Mouse (Mus musculus): ENCODE data around the gene Znhit1. TPM values are rescaled to one million over a fixed set of nuclear protein-coding genes. Genes with fewer than 3 reads are reported as not detected.
A peak's percentile ranks its signal among the peaks of the same experiment; 100 is the strongest.

Gene Znhit1
- total RNA-seq, 4 experiments from 2014 or later = 62.4 to 85.5 (median 72.4) TPM

DNA sequence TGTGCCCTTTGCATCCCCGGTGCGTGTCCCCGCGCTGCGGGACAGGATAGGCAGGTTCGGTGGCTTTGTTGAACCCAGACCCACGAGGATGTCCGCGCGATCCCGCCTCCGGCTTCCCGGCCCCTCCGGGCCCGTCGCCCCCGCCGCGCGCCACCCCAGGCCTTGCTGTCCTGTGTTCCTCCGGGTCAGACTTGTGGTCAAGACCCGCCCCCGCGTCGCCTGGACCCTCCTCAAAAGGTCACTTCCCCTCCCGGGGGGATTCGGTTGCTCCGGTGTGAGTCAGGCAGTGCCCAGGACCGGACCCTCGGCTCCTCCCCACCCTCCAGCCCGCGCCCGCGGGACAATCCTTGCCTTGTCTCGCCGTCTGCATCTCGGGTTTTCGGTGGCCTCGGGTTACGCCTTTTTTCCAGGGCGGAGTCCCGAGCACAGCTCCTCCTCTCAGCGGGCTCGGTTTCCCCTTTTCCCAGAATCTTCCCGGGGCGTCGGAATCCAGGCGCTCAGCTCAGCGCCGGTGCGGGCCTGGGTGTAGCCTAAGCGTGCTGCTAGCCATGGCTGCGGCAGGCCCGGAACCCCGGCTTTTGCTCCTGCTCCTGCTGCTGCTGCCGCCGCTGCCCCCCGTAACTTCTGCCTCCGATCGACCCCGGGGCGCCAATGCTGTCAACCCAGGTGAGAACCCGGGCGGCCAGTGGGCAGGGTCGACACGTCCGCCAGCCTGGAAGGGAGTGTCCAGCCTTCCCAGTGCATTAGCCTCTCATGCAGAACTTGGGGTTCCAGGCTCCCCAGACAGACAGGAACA, 485 bp downstream of the Znhit1 start:
- DNase-seq (ENCODE audit: low spot score in 2 of 2) = peak; percentile 77 to 81

DNA sequence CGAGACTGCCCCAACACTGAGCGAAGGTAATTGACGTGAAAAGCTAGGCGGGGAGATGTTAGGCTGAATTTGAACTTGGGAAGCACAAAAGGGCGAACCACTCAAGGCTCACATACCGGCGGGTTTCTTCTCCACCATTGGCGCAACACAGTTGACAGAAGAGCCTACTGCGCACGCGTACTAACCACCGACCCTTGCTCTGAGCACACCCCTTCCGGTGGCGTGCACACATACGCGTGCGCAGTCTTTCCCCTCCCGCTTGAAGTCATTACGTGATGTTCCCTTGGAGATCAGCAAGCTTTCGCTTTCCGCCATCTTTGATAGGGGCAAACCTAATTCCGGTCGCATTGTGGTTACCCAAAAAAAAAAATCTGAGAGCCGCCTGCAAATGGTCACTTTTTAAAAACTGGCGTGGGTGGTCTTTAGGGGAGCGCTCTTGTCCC, 1.1 kb downstream of the Znhit1 start, which contains the start of gene Plod3:
Plod3 (plus strand) TSS at position 325 of the 443 bp plus-strand sequence.
- DNase-seq (ENCODE audit: low spot score in 2 of 2) = peak; percentile 92 to 97

DNA sequence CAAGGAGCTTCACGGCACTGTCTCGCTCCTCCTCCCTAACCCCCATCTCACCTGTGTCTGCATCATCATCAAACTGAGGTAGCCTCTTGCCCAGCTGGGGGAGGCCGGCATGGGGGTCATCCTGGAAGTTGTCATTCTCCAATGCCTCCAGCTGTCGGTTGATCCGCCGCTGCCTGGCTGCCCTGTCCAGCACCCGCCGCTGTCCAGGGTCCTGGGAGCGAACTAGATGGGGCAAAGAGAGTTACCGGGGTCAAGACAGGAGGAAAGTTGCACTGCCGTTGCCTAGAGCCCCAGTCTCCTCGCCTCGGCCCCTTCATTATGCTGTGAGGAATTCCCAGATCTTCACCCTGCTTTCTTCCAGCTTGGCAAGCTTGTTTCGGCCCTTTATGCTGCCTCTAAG, 3.0 kb downstream of the Znhit1 start:
- DNase-seq (ENCODE audit: low spot score in 2 of 2) = no peak

DNA sequence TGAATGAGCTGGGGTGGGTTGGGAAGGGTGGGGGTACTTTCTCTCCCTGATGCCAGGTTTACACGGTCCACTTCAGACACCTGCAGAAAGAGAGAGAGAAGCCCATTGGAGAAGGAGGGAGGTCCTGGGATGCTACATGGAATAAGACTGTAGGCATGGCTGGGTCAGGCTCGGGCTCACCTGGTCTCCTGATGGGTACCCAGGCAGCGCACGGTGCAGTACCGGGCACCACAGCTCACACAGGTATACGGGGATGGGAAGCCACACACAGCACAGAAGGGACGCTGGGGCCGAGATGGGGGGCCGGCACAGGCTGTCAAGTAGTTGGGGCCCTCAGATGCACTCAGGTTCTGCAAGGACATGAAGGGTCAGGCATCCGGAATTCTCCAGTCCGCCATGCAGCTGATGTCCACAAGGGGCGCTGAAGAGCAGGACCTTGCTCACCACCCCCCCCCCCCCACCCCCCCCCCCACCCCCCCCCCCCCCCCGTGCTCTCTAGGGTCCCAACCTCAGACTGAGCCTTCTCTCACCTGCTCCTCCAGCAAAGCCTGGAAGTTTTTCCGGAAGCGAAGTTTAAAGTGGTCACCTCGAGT, 5.4 kb downstream of the Znhit1 start:
- no peak for DNase-seq (ENCODE audit: low spot score in 2 of 2)

DNA sequence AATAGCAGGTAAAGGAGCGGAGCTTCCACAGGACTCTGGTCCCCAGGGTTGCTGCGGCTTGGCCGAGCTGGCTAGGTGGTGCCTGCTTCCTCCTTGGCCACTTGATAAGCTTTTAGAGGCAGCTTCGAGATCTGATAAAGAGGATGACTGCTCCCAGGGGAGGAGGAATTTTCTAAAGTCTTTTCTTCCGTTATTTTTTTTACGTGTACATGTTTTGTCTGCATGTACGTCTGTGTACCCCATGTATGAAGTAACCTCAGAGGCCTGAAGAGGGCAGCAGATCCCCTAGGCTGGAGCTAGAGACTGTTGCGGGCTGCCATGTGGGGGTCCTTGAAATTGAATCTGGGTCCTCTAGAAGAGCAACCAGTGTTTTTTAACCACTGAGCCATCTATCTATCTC, 6.8 kb downstream of the Znhit1 start:
- DNase-seq (ENCODE audit: low spot score in 2 of 2) = no peak

DNA sequence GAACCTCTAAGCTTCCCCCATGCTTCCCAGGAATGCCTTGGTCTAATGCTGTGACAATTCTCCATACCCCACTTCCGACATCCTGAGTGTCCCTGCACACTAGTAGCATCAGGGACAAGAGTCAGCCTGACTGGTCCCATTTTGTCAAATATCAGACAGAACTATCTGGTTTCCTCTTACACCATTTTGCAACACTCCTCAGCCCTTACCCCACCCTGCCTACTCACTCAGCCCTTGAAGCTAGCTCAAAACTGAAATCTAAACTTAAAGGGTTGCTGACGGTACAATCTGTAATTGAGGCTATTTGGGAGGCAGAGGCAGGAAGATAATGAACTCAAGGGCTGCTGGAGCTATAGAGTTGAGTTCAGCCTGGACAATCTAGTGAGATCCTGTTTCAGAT, 8.1 kb downstream of the Znhit1 start:
- DNase-seq (ENCODE audit: low spot score in 2 of 2) = no peak

DNA sequence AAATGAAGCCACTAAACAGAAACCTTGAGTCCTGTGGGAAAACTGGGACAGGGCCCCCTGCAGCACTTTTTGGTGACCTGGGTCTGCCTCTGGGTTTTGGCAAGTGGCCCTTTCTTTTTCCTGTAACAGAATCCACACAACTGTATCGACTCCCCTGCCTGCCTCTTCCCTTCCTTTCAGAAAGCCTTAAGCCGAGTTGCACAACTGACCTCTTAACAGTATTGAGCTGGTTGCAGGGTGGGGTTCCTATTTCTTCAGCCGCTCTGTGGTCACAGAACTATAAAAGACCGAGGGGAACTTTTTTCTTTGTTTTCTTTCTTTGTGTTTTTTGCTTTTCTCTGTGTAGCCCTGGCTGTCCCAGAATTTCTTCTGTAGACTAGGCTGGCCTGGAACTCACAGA, 10.1 kb downstream of the Znhit1 start:
- no peak for DNase-seq (ENCODE audit: low spot score in 2 of 2)

DNA sequence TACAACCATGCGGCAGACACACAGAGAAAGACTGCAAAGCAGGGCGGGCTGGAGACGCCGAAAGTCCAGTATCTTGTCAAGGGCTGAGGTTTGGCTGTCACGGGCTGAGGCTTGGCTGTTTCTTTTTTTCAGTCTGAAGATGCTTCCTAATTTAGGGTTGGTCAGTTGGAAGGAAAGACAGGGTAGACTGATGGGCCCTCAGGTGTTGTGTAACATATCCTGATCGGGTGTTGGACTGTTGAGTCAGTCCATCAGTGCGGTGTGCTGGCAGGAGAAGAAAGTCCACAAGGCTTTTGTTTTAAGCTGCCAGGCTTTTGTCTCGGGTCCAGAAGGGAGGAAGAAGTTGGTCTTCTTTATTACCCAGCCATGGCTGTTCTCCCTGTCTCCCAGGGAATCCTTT, 14.2 kb downstream of the Znhit1 start:
- DNase-seq (ENCODE audit: low spot score in 2 of 2) = no peak

DNA sequence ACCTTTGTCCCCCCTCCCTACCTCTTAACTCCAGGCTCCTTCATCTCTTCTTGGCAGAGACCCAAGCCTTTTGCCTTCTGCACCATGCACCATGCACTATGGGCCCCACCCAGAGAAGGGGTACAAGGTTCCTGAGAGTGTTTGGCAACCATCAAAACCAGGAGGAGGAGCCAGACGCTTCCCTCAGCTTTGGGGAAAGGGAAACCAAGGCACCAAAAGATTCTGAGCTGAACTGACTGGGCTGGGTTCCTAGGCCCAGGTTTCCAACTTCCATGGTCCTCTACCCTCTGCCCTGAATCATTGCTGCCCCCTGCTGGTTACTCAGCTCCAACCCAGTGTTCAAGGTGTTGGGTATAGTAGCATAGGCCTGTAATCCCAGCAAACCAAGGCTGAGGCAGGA, 17.1 kb downstream of the Znhit1 start:
- peak in 1 of 2 experiments; percentile 47 for DNase-seq (ENCODE audit: low spot score in 2 of 2)

DNA sequence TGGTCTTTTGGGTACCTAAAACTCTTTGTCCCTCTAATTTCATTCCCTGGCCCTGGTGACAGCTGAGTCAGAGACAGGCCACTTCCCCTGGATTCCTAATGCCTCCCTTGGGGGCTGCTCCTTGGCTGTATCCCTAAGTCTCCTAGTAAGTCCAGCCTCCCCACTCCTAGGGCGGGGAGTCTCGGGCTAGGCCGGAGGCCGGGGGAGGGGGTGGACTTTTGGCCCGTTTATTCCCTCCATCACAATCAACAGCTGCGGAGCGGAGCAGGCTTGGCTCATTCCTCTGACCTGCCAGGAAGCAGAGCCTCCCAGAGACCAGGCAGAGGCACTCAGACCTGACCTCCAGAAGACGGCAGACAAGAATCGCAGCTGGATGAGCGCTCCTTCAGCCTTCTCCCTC, 20.2 kb downstream of the Znhit1 start:
- peak; percentile 62 to 78 for DNase-seq (ENCODE audit: low spot score in 2 of 2)

DNA sequence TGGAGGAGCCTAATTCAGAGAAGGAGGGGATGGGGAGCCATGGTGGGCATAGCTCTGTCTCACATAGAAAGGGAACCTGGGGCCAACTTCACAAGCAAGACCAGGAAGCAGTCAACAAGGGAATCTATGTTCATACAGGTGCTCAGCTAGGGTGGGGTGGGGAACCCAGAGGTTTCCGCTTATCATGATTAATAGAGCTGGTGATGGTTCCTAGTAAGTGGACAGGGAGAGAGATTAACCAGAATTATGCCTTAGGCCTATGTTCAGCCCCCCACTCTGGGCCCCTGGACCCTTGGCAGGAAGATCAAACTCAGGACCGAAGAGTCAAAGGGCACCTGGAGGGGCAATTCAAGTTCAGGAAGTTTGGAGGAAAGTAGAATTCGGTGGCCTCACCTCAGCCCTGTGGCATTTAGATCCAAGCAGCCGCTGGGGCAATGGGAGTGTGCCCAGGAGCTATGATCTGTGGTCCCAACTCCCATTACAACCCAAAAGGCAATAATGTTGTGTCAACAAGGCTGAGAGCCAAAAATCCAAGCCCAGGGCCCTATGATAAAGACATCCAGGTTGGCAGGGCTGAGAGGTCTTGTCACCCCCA, 20.9 kb downstream of the Znhit1 start:
- no peak for DNase-seq (ENCODE audit: low spot score in 2 of 2)

DNA sequence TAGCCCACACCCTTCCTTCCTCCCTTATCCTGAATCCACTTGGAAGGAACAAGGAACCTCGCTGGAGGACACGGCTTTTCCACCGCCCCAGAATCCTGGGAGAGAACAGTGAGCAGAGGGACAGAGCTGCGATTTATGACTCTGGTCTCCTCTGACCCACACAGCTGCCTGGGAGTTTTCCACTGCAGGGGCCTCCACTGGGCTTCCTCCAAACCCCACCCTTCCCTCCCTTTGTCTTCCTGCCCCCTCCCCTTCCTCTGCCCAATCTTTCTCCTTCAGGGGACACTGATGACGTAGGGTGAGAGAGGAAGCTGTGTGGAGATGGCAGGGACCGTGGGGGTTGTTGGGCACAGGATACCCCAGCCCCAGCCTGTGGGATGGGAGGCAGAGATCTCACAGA, 21.5 kb downstream of the Znhit1 start, which contains the start of gene Cldn15:
Cldn15 (plus strand) TSS at position 286 of the 400 bp plus-strand sequence.
- no peak for DNase-seq (ENCODE audit: low spot score in 2 of 2)

DNA sequence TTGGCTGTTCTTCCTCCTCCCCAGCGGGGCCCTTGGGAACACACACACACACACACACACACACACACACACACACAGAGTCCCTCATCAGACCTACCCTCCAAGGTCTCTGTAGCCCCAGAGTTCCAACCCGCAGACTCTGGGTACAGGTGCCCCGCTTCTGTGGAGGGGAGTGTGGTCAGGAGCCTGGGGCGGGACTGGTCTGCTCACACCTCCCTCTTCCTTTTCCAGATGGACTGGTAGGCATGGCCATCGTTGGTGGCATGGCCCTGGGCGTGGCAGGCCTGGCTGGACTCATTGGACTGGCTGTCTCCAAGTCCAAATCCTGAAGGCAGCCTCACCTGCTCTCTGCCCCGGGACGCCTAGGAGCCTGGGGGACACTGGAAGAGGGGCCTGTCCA, 22.1 kb downstream of the Znhit1 start:
- no peak for DNase-seq (ENCODE audit: low spot score in 2 of 2)

DNA sequence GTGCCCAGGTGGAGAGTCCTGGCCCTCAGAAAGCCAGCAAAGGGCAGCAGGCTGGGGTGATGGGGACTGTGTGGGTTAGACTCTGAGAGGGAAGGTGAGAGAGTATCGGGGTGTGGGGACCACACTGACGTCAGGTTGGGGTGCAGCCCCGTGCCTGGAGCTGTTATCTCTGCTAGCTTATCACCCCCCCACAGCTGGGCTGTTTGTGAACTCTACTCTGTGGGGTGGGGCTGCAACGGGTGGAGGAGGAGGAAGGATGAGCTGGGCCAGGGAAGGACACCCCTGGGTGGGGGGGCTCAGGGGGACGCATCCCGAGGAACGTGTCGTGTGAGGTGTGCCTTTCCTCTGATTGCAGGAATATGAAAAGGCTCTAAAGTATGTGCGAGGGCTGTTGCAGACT, 22.6 kb downstream of the Znhit1 start:
- DNase-seq (ENCODE audit: low spot score in 2 of 2) = no peak

DNA sequence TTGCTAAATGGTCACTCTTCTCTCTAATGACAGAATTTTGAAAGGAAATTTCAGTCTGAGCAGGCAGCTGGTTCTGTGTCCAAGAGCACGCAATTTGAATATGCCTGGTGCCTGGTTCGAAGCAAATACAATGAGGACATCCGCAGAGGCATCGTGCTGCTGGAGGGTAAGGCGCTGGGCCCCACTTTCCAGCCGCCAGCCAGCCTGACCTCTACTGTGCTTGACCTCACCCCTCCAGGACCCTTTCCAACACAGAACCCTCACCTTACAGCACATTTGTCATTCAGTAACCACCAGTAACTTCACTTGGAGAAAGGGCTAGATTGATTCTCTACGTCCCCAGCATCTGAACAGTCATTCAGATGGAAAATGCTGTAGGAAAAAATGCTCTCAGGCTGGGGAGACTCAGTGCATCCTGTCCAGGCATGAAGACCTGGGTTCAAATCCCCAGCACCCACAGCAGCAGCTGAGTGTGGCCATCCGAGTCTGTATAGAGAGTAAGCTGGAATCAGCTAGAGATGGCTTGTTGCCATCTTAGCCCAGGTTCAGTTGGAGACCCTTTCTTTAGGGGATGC, 24.8 kb downstream of the Znhit1 start:
- no peak for DNase-seq (ENCODE audit: low spot score in 2 of 2)

DNA sequence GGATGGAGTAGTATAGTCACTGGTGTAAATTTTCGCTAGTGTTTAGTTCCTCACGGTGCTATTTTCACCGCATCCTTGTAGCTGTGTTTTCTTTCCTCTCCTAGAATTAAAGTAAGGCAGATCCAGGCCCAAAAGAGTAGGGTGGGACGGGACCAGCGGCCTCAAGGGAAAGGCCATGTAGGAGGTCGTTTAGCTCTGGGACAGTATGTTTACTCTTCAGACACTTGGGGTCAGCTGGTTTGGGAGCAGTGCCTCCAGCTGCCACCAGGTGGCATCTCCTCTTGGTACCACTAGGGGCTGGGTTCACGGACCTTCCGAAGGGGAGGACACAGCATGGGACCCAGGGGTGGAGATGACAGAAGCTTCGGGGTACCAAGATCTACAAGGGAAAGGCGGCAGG, 25.3 kb downstream of the Znhit1 start:
- DNase-seq (ENCODE audit: low spot score in 2 of 2) = peak; percentile 76 to 81

DNA sequence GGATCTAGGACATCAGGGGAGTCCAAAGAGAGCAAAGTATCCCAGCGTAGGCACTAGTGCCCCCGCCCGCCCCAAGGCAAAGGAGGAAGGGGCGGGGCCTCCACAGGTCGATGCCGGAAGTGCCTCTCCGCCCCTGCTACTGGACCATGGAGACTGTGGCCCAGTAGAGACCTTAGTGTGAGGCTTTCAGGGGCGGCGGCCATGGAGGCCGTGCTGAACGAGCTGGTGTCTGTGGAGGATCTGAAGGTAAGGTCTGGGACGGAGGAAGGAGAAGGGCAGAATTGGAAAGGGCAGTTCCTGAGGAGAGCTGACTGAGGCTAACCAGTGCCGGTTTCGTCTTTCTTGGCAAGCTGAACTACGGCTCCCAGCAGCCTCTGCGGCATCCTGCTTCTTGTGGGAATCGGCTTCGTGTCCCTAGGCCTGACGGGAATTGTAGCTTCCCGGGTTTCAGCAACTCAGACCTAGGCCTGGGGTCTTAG, 25.8 kb downstream of the Znhit1 start:
- peak; percentile 86 for DNase-seq (ENCODE audit: low spot score in 2 of 2)

DNA sequence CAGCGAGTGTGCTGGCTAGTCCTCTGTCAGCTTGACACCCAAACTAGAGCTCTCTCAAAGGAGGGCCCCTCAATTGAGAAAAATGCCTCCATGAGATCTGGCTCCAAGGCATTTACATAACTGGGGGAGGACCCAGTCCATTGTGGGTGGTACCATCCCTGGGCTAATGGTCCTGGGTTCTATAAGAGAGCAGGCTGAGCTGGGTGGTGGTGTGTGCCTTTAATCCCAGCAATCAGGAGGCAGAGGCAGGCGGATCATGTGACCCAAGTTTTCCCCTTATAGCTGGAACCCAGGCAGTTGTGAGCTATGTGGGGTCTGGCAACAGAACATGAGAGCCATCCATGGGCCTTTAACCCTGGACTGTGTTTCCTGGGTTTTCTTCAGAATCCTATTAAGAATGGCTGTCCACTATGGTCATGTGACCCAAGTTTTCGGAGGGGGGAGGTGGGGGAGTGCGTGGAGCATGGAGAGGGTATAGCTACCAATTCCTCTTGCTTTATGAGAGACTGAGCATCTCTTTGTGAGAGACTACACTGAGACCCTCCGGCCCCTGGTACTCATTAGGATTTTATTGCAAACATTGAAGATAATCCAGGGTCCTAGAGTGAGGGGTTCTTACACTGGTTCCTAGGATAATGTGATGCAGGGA, 26.4 kb downstream of the Znhit1 start:
- no peak for DNase-seq (ENCODE audit: low spot score in 2 of 2)

DNA sequence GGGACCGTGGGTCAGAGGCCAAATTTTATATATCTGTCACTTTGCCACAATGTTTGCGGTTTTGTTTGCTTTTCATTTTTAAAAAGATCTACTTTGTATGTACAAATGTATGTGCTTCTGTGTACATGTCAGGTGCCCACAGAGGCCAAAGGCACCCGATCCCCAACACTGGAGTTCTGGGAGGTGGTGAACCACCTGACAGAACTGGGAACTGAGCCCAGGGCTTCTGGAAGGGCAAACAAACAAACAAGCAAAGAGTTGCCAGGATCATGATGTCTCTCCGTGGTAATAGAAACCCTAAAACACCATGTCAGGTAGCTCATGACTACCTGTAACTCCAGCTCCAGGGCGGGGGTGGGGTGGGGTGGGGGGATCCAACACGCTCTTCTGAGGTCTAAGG, 27.8 kb downstream of the Znhit1 start:
- DNase-seq (ENCODE audit: low spot score in 2 of 2) = no peak

DNA sequence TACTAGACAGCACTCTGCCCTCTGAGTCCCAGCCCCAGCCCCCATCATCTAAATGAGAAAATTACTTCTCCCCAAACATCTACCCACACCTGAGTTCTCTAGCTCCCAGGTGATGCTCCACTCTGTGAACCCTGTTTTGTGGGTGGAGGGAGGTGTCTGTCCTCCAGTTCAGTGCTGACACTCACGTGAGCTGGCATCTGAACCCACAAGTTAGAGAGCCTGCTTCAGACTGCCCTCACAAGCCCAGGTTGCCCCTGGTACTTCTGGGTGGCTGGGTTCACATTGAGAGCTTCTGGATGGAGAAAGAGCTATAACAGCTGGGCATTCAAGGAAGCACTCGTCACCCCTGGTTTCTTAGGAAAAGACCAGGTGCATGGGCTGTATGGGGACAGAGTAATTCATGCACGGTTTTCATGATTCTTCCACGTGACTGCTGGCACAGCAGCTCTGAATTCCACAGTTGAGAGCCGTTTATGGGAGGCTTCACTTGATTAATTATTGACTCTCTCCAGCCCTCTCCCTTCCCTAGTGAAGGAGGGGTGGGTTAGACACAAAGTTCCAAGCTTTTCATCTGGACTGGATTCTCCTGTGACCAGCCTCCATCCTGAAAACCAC, 28.7 kb downstream of the Znhit1 start:
- no peak for DNase-seq (ENCODE audit: low spot score in 2 of 2)

DNA sequence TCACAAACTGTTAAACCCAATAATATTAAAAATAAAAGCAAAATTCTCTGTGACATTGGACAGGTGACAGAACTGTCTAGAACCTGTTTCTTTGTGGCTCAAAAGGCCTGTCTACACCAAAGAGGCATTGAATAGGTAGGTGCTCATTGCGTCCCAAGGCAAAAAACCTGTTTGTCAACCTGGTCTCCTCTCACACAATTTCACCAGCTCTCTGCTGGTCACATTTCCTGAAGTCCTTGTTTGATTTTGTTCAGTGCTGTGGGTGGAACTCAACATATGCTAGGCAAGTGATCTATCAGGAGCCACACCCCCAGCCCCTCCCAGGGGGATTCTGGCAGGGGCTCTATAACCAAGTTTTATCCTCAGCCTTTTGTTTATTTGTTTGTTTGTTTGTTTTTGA, 30.6 kb downstream of the Znhit1 start:
- DNase-seq (ENCODE audit: low spot score in 2 of 2) = no peak
